Mouse (Mus musculus) testis, adult 10 weeks (tissue): ENCODE measurements around the gene Lama5. TPM values are rescaled to one million over a fixed set of nuclear protein-coding genes. Genes with fewer than 3 reads are reported as not detected.

Experiments used
- polyA plus RNA-seq: library from polyadenylated mRNA; stranded (reverse); fragments of 350-450 nt; fragmentation: Illumina TruSeq; extraction: RNeasy Lipid Tissue Mini Kit (QIAGEN cat#74804); gene quantifications from one replicate; pipeline ENCODE4 v1.2.3, GENCODE M21; 2014; ENCODE audit warnings: low read depth, low replicate concordance

Gene Lama5
- 0.35 TPM for polyA plus RNA-seq

DNA sequence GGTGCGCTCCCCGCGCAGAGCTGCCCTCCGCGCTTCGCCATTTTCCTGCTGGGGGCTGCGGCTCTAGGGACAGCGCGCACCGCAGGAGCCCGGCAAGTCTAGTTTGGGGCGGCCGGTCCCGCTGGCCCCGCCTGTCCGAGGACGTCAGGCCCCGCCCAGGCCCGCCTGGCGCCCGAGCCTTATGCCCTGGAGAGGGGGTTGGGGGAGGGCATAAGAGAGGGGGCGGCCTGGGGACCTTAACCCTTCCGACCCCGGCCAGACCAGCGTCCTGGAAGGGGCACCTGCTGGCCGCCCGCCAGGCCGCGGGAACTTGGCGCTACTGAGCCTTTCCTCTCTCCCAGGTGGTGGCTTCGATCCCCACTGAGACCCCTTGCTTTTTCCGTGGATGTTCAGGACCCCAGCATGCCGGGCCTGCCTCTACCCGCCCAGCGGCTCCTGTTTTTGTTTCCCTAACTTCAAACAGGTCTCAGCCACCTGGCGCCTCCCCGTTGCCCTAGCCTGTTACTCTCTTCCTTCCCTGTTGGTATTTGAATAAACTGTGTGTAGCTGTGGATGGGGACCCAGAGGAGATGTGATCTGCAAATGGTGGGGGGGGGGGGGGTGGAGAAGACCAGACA lies at the start of gene Lama5:
Gene Lama5 (minus strand): TSS at position 98 of the 617 bp plus-strand sequence.

DNA sequence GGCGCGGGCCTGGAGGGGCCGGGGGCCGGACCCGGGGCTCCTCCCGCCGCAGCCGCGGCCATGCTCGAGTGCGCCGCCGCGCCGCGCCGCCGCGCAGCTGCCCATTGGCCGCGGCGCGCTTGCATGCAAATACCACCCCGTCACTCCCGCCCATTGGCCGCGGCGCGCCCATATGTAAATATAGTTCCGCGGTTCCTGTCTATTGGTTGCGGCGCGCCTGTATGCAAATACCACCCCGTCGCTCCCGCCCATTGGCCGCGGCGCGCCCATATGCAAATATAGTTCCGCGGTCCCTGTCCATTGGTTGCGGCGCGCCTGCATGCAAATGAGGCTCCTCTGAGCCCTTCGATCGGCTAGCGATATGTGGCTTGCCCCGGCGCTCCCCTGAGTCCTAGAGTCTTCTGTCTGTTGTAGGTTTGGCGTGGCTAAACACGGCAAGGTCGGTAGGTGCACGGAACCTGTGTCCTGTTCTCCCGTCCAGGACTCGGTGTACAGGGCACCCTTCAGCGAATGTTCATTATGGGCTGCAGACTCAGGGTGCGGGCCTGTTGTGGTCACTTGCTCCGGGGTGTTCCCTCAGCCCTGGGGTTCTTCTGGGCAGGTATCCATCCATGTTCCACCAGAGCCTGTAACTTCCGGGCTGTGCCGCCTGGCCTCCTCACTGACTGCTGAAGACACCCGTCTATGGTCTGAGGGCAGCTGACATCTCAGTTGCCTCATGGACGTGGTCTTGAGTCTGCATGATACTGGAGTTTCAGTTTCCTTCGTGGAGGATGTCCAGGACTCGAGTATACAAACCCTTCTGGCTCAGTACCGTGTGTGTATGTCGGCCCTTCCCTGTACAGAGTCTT lies 48.0 kb upstream of the Lama5 start, which contains the start of gene Cables2:
Gene Cables2 (minus strand): TSS at position 103 of the 851 bp plus-strand sequence.

DNA sequence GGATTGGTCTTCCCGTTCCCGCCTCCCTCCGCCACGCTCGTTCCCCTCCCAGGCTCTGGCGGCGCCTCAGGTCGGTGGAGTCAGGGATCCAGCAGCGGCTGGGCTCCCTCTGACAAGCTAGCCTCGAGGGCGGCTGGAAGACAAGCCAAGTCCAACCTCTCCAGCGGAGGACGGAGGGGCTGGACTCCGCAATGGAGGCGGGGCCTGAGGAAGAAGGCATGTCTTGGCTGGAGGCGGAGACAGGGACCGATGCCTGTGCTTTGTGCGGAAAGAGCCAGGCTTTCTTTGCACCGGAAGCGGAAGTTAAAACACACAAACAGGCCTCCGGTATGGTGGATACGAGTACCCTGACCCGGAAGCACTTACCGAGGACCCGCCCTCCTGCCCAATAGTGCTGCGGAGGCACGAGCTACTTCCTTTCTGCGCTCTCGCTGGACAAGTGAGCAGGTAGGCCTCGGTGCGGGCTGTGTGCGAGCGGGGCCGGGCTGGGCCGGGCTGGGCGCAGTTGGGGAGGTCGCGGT lies 31.4 kb upstream of the Lama5 start, which contains the start of gene Rps21:
Gene Rps21 (plus strand): TSS at position 377 of the 521 bp plus-strand sequence.

GRCm38 (mm10) chr2:180170806-180171521 lies 54.7 kb downstream of the Lama5 start, which contains the start of gene Adrm1:
Gene Adrm1, plus strand, starts transcription at chr2:180171485.

Other genes with a start within 250 kb of the Lama5 start
- 5.4 TPM for gene Taf4, start 249.2 kb downstream of the Lama5 start, polyA plus RNA-seq
- gene Lsm14b, start 200.9 kb downstream of the Lama5 start, polyA plus RNA-seq: 42.6 TPM
- 21.7 TPM for gene Psma7, start 183.4 kb downstream of the Lama5 start, polyA plus RNA-seq
- gene Ss18l1, start 183.3 kb downstream of the Lama5 start, polyA plus RNA-seq: 3.4 TPM
- gene Mtg2, start 155.3 kb downstream of the Lama5 start, polyA plus RNA-seq: 1.1 TPM
- gene Hrh3, start 121.4 kb downstream of the Lama5 start, polyA plus RNA-seq: not detected
- 29.3 TPM for gene Osbpl2, start 106.6 kb downstream of the Lama5 start, polyA plus RNA-seq
- 20.2 TPM for gene Adrm1, start 54.4 kb downstream of the Lama5 start, polyA plus RNA-seq
- gene Rps21, start 31.5 kb upstream of the Lama5 start, polyA plus RNA-seq: 56.7 TPM
- gene Cables2, start 47.6 kb upstream of the Lama5 start, polyA plus RNA-seq: 10.9 TPM
- gene Rbbp8nl, start 64.0 kb upstream of the Lama5 start, polyA plus RNA-seq: not detected
- gene Gata5, start 108.8 kb upstream of the Lama5 start, polyA plus RNA-seq: 0.06 TPM
- not detected for gene Slco4a1, start 230.4 kb upstream of the Lama5 start, polyA plus RNA-seq